Mouse (Mus musculus) c-Kit-positive CD71-positive TER-119-negative erythroid progenitor cells, embryonic 14.5 days (primary cell): ENCODE measurements around the gene Slc17a9.

Experiments
- DNase-seq: peaks from one replicate; pipeline ENCODE4 v3.0.0-alpha.2; 2013; ENCODE audit warnings: low read depth

Gene Slc17a9

GRCm38 (mm10) chr2:180724585-180725413 is at the start of gene Slc17a9:
Slc17a9 (plus strand) TSS chr2:180725263.
- DNase-seq = no peak

GRCm38 (mm10) chr2:180676706-180677105 is 48.4 kb upstream of the Slc17a9 start:
- DNase-seq = no peak

- peak; percentile 65 for DNase-seq
Measured at GRCm38 (mm10) chr2:180678609-180679140, 46.4 kb upstream of the Slc17a9 start.

- no peak for DNase-seq
Measured at GRCm38 (mm10) chr2:180681225-180681624, 43.8 kb upstream of the Slc17a9 start.

GRCm38 (mm10) chr2:180683524-180683923 is 41.5 kb upstream of the Slc17a9 start:
- DNase-seq = no peak

- DNase-seq = no peak
Measured at GRCm38 (mm10) chr2:180684031-180684430, 41.0 kb upstream of the Slc17a9 start.

GRCm38 (mm10) chr2:180689841-180690240 is 35.2 kb upstream of the Slc17a9 start:
- no peak for DNase-seq

GRCm38 (mm10) chr2:180692630-180693029 is 32.4 kb upstream of the Slc17a9 start:
- DNase-seq = no peak

GRCm38 (mm10) chr2:180695176-180695575 is 29.9 kb upstream of the Slc17a9 start:
- DNase-seq = no peak

GRCm38 (mm10) chr2:180700457-180700856 is 24.6 kb upstream of the Slc17a9 start:
- no peak for DNase-seq

GRCm38 (mm10) chr2:180701053-180701766 is 23.9 kb upstream of the Slc17a9 start:
- DNase-seq = no peak

- DNase-seq = peak; percentile 73
Measured at GRCm38 (mm10) chr2:180701767-180702621, 23.1 kb upstream of the Slc17a9 start.

- DNase-seq = no peak
Measured at GRCm38 (mm10) chr2:180702701-180703149, 22.3 kb upstream of the Slc17a9 start.

GRCm38 (mm10) chr2:180703175-180703574 is 21.9 kb upstream of the Slc17a9 start:
- DNase-seq = no peak

GRCm38 (mm10) chr2:180703645-180704359 is 21.3 kb upstream of the Slc17a9 start:
- DNase-seq = no peak

- DNase-seq = no peak
Measured at GRCm38 (mm10) chr2:180704591-180704990, 20.5 kb upstream of the Slc17a9 start.

GRCm38 (mm10) chr2:180705066-180705465 is 20.0 kb upstream of the Slc17a9 start:
- no peak for DNase-seq

- DNase-seq = no peak
Measured at GRCm38 (mm10) chr2:180705975-180706374, 19.1 kb upstream of the Slc17a9 start.

GRCm38 (mm10) chr2:180709023-180709922 is 15.8 kb upstream of the Slc17a9 start:
- DNase-seq = no peak

GRCm38 (mm10) chr2:180709923-180710272 is 15.2 kb upstream of the Slc17a9 start, which contains the start of the genes Dido1 and Gid8:
Dido1 (minus strand) TSS chr2:180709999.
Gid8 (plus strand) TSS chr2:180710117.
- peak; percentile 95 for DNase-seq
